ENCODE assay signal across 30 mouse cellular contexts in genomic region chr5:50785273-50785672, GRCm38 (mm10).
A peak's percentile ranks its signal among the peaks of the same experiment; 100 is the strongest.
DNase-seq lines count a peak whose midpoint lies in the region; ATAC-seq lines count a peak whose summit lies in the region.
"Had no signal": no experiment of that assay in that cellular context is flagged by ENCODE, and none has a peak within 500 bp of the region (broad histone marks: within the 10 kb centered on the region; RNA-seq: fewer than 3 reads in every experiment).

No protein-coding gene starts in this region.

- H3K27ac ChIP-seq in hindbrain, embryonic 11.5 days (ENCODE audit: low read depth, low read length) = no peak overlapping the region
- H3K27ac ChIP-seq in hindbrain, embryonic 16.5 days (ENCODE audit: low read depth, low read length) = no peak overlapping the region
- H3K27ac ChIP-seq: embryonic facial prominence, embryonic 12.5 days; embryonic facial prominence, embryonic 15.5 days; forebrain, embryonic 12.5 days; forebrain, embryonic 15.5 days; heart, adult 2 months; heart, embryonic 10.5 days; heart, embryonic 13.5 days; hindbrain, embryonic 12.5 days; hindbrain, embryonic 15.5 days; intestine, embryonic 15.5 days had no signal

- no peak overlapping the region for H3K4me2 ChIP-seq in hindbrain, embryonic 11.5 days (replicated peaks; ENCODE audit: low read depth, low read length)
- H3K4me2 ChIP-seq in hindbrain, embryonic 16.5 days (ENCODE audit: low read length) = no peak overlapping the region
- H3K4me2 ChIP-seq: embryonic facial prominence, embryonic 12.5 days; embryonic facial prominence, embryonic 15.5 days; forebrain, embryonic 12.5 days; forebrain, embryonic 15.5 days; heart, embryonic 13.5 days; hindbrain, embryonic 12.5 days; hindbrain, embryonic 15.5 days; intestine, embryonic 15.5 days had no signal

- H3K9me3 ChIP-seq in hindbrain, embryonic 11.5 days (ENCODE audit: control insufficient read depth, low read length) = no peaks in the 10 kb centered on the region
- H3K9me3 ChIP-seq in hindbrain, embryonic 16.5 days (ENCODE audit: control insufficient read depth, low read length) = no peaks in the 10 kb centered on the region
- H3K9me3 ChIP-seq: embryonic facial prominence, embryonic 12.5 days; embryonic facial prominence, embryonic 15.5 days; forebrain, embryonic 12.5 days; forebrain, embryonic 15.5 days; G1E; heart, embryonic 10.5 days; heart, embryonic 13.5 days; hindbrain, embryonic 12.5 days; hindbrain, embryonic 15.5 days; intestine, embryonic 15.5 days had no signal

- H3K4me1 ChIP-seq in hindbrain, embryonic 11.5 days (replicated peaks; ENCODE audit: control insufficient read depth, insufficient read depth, low read length) = no peaks in the 10 kb centered on the region
- H3K4me1 ChIP-seq in hindbrain, embryonic 16.5 days (ENCODE audit: control insufficient read depth, insufficient read depth, low read depth, low read length) = no peaks in the 10 kb centered on the region
- H3K4me1 ChIP-seq: embryonic facial prominence, embryonic 12.5 days; embryonic facial prominence, embryonic 15.5 days; forebrain, embryonic 12.5 days; forebrain, embryonic 15.5 days; heart, embryonic 10.5 days; heart, embryonic 13.5 days; hindbrain, embryonic 12.5 days; hindbrain, embryonic 15.5 days; intestine, embryonic 15.5 days had no signal

- H3K36me3 ChIP-seq in hindbrain, embryonic 11.5 days (ENCODE audit: control insufficient read depth, insufficient read depth, low read length) = no peaks in the 10 kb centered on the region
- no peaks in the 10 kb centered on the region for H3K36me3 ChIP-seq in hindbrain, embryonic 16.5 days (ENCODE audit: control insufficient read depth, insufficient read depth, low read length)
- H3K36me3 ChIP-seq: embryonic facial prominence, embryonic 12.5 days; embryonic facial prominence, embryonic 15.5 days; forebrain, embryonic 12.5 days; forebrain, embryonic 15.5 days; G1E; heart, embryonic 10.5 days; heart, embryonic 13.5 days; hindbrain, embryonic 12.5 days; hindbrain, embryonic 15.5 days; intestine, embryonic 15.5 days had no signal

- DNase-seq in hindbrain, embryonic 11.5 days (ENCODE audit: low spot score) = peak; percentile 27
- peak; percentile 3 for DNase-seq in ZHBTc4 (ENCODE audit: low read depth, low spot score)
- peak; percentile 3 for DNase-seq in embryo, embryonic 9.5 days (ENCODE audit: extremely low spot score)
- no peak for DNase-seq in layer of hippocampus, postnatal 36 days
- no peak for DNase-seq in left cerebral cortex, adult 8-10 months (ENCODE audit: low spot score in 2 of 2)
- DNase-seq: adrenal gland, adult 8-10 months; adrenal gland, postnatal 25 days; B cell, adult 2 months; cerebellum, adult 18-20 months; cerebellum, adult 9-10 months; cerebellum, postnatal 14 days; gastrocnemius, postnatal 10 days; gastrocnemius, postnatal 36 days; heart, adult 2 months; heart, postnatal 14 days; heart, postnatal 4 days had no signal

- ATAC-seq in hindbrain, embryonic 11.5 days (ENCODE audit: low FRiP score) = no peak
- ATAC-seq in hindbrain, embryonic 16.5 days = no peak
- ATAC-seq in erythroid progenitor cell, adult 5-6 weeks (replicated peaks; ENCODE audit: low FRiP score, poor library complexity, severe bottlenecking) = no peak
- ATAC-seq: activated CD4-positive, CD25-positive, alpha-beta regulatory T cell, adult 4 months; forebrain, embryonic 15.5 days; intestine, embryonic 15.5 days had no signal

- H3K27me3 ChIP-seq in hindbrain, embryonic 11.5 days (ENCODE audit: control insufficient read depth, insufficient read depth, low read length) = no peaks in the 10 kb centered on the region
- H3K27me3 ChIP-seq in hindbrain, embryonic 16.5 days (replicated peaks; ENCODE audit: control insufficient read depth, insufficient read depth, low read length) = no peaks in the 10 kb centered on the region
- H3K27me3 ChIP-seq: CH12.LX; embryonic facial prominence, embryonic 12.5 days; embryonic facial prominence, embryonic 15.5 days; forebrain, embryonic 12.5 days; forebrain, embryonic 15.5 days; heart, embryonic 13.5 days; hindbrain, embryonic 12.5 days; hindbrain, embryonic 15.5 days; intestine, embryonic 15.5 days had no signal

- H3K4me3 ChIP-seq in hindbrain, embryonic 11.5 days (ENCODE audit: low read depth, low read length) = no peak overlapping the region
- H3K4me3 ChIP-seq in hindbrain, embryonic 16.5 days (ENCODE audit: low read length) = no peak overlapping the region
- H3K4me3 ChIP-seq: embryonic facial prominence, embryonic 12.5 days; embryonic facial prominence, embryonic 15.5 days; forebrain, embryonic 12.5 days; forebrain, embryonic 15.5 days; heart, adult 2 months; heart, embryonic 10.5 days; heart, embryonic 13.5 days; hindbrain, embryonic 12.5 days; hindbrain, embryonic 15.5 days; intestine, embryonic 15.5 days had no signal

- no peak overlapping the region for H3K9ac ChIP-seq in hindbrain, embryonic 11.5 days (ENCODE audit: low read depth, low read length)
- H3K9ac ChIP-seq in hindbrain, embryonic 16.5 days (ENCODE audit: low read depth, low read length) = no peak overlapping the region
- H3K9ac ChIP-seq: embryonic facial prominence, embryonic 12.5 days; embryonic facial prominence, embryonic 15.5 days; forebrain, embryonic 12.5 days; forebrain, embryonic 15.5 days; heart, embryonic 13.5 days; hindbrain, embryonic 12.5 days; hindbrain, embryonic 15.5 days; intestine, embryonic 15.5 days had no signal

Comparison
In these comparisons a context has a peak if more than half of its experiments do, and no peak if none do; other contexts are left out.
1. DNase-seq: peak in hindbrain, embryonic 11.5 days (single experiment), ZHBTc4 (single experiment) and embryo, embryonic 9.5 days (single experiment); none in layer of hippocampus, postnatal 36 days (0 of 2) and left cerebral cortex, adult 8-10 months (0 of 2).